Mouse (Mus musculus): ENCODE data around the gene Zfp940. TPM values are rescaled to one million over a fixed set of nuclear protein-coding genes. Genes with fewer than 3 reads are reported as not detected.
A peak's percentile ranks its signal among the peaks of the same experiment; 100 is the strongest.
"Not testable (repeated sequence)": the region's sequence is repeated elsewhere in the genome, so short reads cannot be mapped to it uniquely, and the experiment has no call there.

Gene Zfp940
- 1.4 and 2.1 TPM in 2 replicates for polyA plus RNA-seq (2012; ENCODE audit: insufficient read depth, insufficient read length, missing spikeins)

DNA sequence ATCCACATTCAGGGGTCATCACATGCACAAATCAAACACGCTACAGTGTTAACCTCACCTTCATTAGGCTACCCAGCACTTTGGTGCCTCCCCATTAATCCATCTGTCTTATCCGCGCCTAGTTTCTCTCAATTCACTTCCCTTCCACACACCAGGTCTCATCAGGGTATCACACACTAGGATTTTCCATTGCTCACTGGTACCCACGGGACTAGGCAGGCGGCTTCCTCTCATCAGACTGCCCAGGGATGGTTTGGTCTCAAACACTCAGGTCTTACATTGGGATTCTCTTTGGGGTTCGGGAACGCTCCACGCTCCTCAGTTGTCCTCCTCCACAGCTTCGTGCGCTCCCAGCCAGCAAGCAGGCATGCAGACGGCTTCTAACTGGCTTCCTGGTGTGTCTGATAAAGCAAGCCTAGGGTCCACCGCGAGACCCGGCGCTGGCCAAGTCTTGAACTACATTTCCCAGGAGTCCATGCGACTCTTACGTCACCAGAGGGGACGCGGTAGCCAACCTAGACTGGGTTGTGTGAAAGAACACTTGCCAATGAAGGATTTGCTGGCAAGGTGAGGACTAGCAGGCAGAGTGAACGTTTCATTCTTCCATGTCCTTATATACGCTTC lies at the start of gene Zfp940:
Gene Zfp940 (minus strand): TSS at position 451 of the 624 bp plus-strand sequence.
- no peaks in the 10 kb centered on the region for H3K4me1 ChIP-seq (ENCODE audit: control insufficient read depth, insufficient read depth, low read length)
- TF ChIP-seq POLR2A (IDR thresholded peaks at IDR 0.05; ENCODE audit: borderline replicate concordance, low read depth, low read length) (no peak), CTCF (IDR thresholded peaks at IDR 0.05; ENCODE audit: low read depth, low read length) (no peak)
- H3K27ac ChIP-seq (ENCODE audit: insufficient read depth, low read depth, low read length): no peak within 1 kb of the TSS
- H3K4me3 ChIP-seq (ENCODE audit: insufficient read depth, low read length): peak within 1 kb of the TSS; percentile 81

DNA sequence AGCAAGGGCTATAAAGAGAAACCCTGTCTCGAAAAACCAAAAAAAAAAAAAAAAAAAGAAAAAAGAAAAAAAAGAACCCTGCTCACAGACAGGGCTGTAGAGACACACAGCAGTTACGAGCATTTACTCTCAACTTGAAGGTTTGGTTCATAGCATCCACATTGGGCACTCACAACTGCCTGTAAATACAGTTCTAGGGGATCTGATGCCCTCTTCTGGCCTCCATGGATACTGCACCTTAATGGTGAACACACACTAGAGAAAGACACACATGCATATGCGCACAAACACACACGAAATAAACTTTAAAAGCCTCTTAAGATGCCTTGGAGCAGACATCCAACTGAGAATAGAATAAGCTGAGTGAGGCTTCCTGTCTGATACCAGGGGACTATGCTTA lies 44.9 kb upstream of the Zfp940 start:
- no peaks in the 10 kb centered on the region for H3K4me1 ChIP-seq (ENCODE audit: control insufficient read depth, insufficient read depth, low read length)
- no peak overlapping the region for H3K27ac ChIP-seq (ENCODE audit: insufficient read depth, low read depth, low read length)
- no peak for TF ChIP-seq CTCF (IDR thresholded peaks at IDR 0.05; ENCODE audit: low read depth, low read length)
- no peak overlapping the region for H3K4me3 ChIP-seq (ENCODE audit: insufficient read depth, low read length)

DNA sequence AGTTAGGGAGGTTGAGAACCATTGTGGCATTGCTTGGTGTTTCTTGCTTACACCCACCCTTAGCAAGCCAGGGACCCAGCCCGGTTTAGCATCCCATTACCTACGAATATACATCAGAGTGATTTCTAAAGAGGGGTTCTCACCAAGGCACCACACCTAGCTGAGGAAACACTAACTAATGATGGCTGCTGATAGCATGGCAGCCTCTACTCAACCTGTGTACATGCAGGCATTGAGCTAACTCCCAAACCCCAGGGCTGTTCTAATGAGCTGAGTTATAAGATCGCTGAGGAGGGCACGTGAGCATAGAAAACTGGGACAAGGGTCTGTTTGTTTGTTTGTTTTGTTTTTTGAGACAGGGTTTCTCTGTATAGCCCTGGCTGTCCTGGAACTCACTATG lies 39.3 kb upstream of the Zfp940 start:
- no peak overlapping the region for H3K4me3 ChIP-seq (ENCODE audit: insufficient read depth, low read length)
- no peak overlapping the region for H3K27ac ChIP-seq (ENCODE audit: insufficient read depth, low read depth, low read length)
- H3K4me1 ChIP-seq (ENCODE audit: control insufficient read depth, insufficient read depth, low read length): no peaks in the 10 kb centered on the region
- no peak for TF ChIP-seq POLR2A (IDR thresholded peaks at IDR 0.05; ENCODE audit: borderline replicate concordance, low read depth, low read length)
- no peak for TF ChIP-seq CTCF (IDR thresholded peaks at IDR 0.05; ENCODE audit: low read depth, low read length)

DNA sequence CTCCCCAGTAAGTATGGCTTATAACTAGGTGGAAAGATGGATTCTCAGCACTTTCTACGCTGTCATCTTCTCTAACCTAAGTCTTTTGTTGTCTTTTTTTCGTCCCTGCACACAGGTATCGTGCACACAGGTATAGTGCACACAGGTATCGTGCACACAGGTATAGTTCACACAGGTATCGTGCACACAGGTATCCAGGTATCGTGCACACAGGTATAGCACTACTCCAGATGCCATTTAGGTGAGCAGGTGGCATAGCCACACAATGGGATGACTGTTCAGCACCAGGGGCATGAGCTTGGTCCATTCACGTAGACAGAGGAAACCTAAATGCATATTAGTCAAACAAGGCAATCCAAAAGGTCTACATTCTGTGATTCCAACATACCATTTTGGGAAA lies 37.0 kb upstream of the Zfp940 start:
- Histone ChIP-seq H3K4me1 (ENCODE audit: control insufficient read depth, insufficient read depth, low read length) (no peaks in the 10 kb centered on the region), H3K27ac (ENCODE audit: insufficient read depth, low read depth, low read length) (no peak overlapping the region), H3K4me3 (ENCODE audit: insufficient read depth, low read length) (no peak overlapping the region)
- TF ChIP-seq POLR2A (IDR thresholded peaks at IDR 0.05; ENCODE audit: borderline replicate concordance, low read depth, low read length): no peak
- no peak for TF ChIP-seq CTCF (IDR thresholded peaks at IDR 0.05; ENCODE audit: low read depth, low read length)

DNA sequence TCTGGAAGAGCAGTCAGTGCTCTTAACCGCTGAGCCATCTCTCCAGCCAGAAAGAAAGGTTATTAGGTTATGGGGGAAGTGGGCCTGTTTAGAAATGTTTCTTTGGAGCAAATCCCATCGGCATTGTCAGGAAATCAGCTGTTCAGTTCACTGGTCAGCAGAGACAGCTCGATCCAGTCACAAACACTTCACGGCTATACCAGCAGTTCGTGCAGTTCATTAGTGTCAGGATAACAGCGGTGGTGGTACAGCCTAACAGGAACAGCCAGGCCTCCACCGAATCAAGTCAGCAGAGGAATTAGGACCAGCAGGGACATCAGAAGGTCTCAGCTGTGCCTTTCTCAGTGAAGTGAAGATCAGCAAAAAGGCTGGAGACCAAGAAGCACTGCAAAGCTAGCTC lies 27.4 kb upstream of the Zfp940 start:
- TF ChIP-seq POLR2A (IDR thresholded peaks at IDR 0.05; ENCODE audit: borderline replicate concordance, low read depth, low read length) (no peak), CTCF (IDR thresholded peaks at IDR 0.05; ENCODE audit: low read depth, low read length) (no peak)

DNA sequence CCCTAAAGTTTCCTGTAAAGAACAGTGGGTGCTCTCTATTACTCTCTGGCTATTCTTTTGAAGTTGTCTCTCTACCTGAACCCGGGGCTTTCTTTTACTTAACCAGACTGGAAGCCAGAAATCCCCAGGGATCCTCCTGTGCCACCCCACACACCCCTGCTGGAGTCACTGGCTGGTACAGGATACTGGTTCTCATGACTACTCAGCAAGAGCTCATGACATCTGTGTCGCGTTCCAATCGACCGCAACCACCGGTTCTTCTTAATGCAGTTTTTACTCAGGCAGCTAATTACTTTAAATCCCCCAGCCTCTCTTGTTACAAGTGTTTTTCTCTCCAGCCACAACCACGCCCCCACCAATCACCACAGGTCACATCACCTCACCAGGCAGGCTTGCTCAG lies 26.6 kb upstream of the Zfp940 start:
- Histone ChIP-seq H3K4me1 (ENCODE audit: control insufficient read depth, insufficient read depth, low read length) (no peaks in the 10 kb centered on the region), H3K4me3 (ENCODE audit: insufficient read depth, low read length) (no peak overlapping the region), H3K27ac (ENCODE audit: insufficient read depth, low read depth, low read length) (no peak overlapping the region)
- no peak for TF ChIP-seq CTCF (IDR thresholded peaks at IDR 0.05; ENCODE audit: low read depth, low read length)
- no peak for TF ChIP-seq POLR2A (IDR thresholded peaks at IDR 0.05; ENCODE audit: borderline replicate concordance, low read depth, low read length)

More for the DNA sequence above, 27.4 kb upstream of the Zfp940 start:
- H3K4me3 ChIP-seq (ENCODE audit: insufficient read depth, low read length): no peak overlapping the region
- H3K4me1 ChIP-seq (ENCODE audit: control insufficient read depth, insufficient read depth, low read length): no peaks in the 10 kb centered on the region
- no peak overlapping the region for H3K27ac ChIP-seq (ENCODE audit: insufficient read depth, low read depth, low read length)

DNA sequence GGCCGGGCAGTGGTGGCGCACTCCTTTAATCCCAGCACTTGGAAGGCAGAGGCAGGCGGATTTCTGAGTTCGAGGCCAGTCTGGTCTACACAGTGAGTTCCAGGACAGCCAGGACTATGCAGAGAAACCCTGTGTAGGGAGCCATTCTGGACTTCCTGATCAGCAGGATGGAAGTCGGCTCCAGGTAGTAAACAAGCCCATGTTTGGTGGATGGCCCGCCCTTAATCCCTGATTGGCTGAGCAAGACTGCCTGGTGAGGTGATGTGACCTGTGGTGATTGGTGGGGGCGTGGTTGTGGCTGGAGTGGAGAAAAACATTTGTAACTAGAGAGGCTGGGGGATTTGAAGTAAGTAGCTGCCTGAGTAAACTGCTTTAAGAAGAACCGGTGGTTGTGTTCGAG lies 24.1 kb upstream of the Zfp940 start:
- H3K27ac ChIP-seq (ENCODE audit: insufficient read depth, low read depth, low read length); H3K4me1 ChIP-seq (ENCODE audit: control insufficient read depth, insufficient read depth, low read length); H3K4me3 ChIP-seq (ENCODE audit: insufficient read depth, low read length): not testable (repeated sequence)

DNA sequence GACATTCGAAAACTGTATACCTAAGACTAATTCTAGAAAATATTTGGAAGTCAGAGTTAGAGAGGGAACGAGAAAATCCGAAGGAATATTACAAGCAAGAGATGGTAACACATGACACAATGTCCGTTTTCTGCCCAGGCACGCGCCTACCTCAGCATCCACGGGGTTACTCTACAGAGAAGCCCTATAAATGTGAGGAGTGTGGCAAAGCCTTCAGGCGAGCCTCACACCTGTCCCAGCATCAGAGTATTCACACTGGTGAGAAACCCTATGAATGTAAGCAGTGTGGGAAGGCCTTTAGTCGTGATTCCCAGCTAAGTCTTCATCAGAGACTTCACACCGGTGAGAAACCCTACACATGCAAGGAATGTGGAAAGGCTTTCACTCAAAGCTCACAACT lies 20.8 kb upstream of the Zfp940 start:
- no peak overlapping the region for H3K4me3 ChIP-seq (ENCODE audit: insufficient read depth, low read length)
- H3K4me1 ChIP-seq (ENCODE audit: control insufficient read depth, insufficient read depth, low read length): no peaks in the 10 kb centered on the region
- no peak overlapping the region for H3K27ac ChIP-seq (ENCODE audit: insufficient read depth, low read depth, low read length)
- no peak for TF ChIP-seq CTCF (IDR thresholded peaks at IDR 0.05; ENCODE audit: low read depth, low read length)
- TF ChIP-seq POLR2A (IDR thresholded peaks at IDR 0.05; ENCODE audit: borderline replicate concordance, low read depth, low read length): no peak

DNA sequence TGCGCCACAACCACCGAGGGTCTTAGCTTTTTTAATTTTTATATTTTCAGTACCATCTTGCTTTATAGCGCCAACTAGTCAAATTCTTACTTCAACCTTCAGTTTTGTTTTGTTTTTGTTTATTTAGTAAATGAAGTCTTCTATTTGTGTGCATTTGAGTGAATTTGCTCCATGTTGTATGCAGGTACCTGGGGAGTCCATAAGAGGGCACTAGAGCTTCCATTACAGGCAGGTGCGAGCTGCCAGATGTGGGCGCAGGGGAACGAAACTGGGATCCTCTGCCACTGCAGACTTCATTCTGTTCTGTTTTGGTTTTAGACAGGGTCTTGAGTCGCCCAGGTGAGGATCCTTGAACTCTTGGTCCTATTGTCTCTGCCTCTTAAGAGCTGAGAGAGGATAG lies 8.2 kb upstream of the Zfp940 start:
- no peak overlapping the region for H3K4me3 ChIP-seq (ENCODE audit: insufficient read depth, low read length)
- no peak for TF ChIP-seq POLR2A (IDR thresholded peaks at IDR 0.05; ENCODE audit: borderline replicate concordance, low read depth, low read length)
- no peak for TF ChIP-seq CTCF (IDR thresholded peaks at IDR 0.05; ENCODE audit: low read depth, low read length)
- H3K27ac ChIP-seq (ENCODE audit: insufficient read depth, low read depth, low read length): no peak overlapping the region
- H3K4me1 ChIP-seq (ENCODE audit: control insufficient read depth, insufficient read depth, low read length): peaks cover 2% of the 10 kb centered on the region; the same call in 1 of the 2 replicates

DNA sequence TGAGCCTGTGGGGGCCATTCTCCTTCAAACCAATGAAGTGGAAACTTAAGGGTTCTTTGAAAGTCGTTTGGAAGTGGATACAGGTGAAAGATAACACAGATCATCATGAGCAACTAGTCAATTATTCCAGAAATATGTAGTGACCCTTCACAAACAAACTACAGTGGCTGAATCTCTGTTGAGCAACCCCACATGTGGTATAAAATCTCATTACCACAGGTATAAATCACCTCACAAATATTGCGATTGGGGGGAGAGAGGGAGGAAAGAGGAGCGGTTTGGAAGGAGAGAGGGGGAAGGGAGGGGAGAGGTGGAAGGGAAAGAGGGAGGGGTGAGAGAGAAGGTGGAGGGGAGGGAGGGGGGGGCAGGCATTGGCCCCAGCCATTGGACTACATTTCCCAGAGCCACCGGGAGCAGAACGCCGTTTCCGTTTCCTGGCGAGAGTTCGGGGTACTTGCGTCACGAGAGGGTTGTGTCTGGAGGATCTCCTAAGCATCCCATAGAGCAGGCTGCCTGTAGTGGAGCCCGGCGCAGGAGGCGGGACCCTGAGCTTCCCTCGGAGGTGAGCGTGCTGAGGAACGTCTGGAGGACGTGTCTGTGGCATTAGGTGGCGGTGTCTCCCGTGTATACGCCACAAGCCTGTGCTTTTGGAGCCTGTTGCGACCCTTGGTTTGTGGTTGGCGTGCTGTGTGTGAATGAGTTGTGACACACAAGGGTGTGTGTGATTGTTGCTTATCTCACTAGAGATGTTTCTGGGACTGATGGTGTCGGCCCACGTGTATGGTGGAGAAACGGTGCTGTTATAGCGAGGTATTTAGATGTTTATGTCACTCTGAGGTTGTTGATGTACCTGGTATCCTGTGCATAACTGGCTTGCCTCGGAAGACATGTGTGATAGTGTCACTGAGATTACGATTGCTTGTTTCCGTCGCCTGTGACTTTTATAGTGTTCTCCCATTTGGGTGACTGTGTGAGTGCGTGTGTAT lies 6.4 kb upstream of the Zfp940 start, which contains the start of gene Zfp420:
Gene Zfp420 (plus strand): TSS at position 448 of the 986 bp plus-strand sequence.
- Histone ChIP-seq H3K27ac (ENCODE audit: insufficient read depth, low read depth, low read length) (no peak within 1 kb of the TSS), H3K4me1 (ENCODE audit: control insufficient read depth, insufficient read depth, low read length) (peaks cover 2% of the 10 kb centered on the region; the same call in 1 of the 2 replicates), H3K4me3 (ENCODE audit: insufficient read depth, low read length) (peak within 1 kb of the TSS; percentile 82)
- TF ChIP-seq CTCF (IDR thresholded peaks at IDR 0.05; ENCODE audit: low read depth, low read length): no peak
- no peak for TF ChIP-seq POLR2A (IDR thresholded peaks at IDR 0.05; ENCODE audit: borderline replicate concordance, low read depth, low read length)

All from bone marrow macrophage, adult 2 months (primary cell).